Mouse (Mus musculus): ENCODE results near the gene Phf13.
"Not testable (repeated sequence)": the region's sequence is repeated elsewhere in the genome, so short reads cannot be mapped to it uniquely, and the experiment has no call there.

Phf13 gene

GRCm38 (mm10) chr4:151996173-151996950 lies at the start of gene Phf13:
Phf13 (minus strand) TSS chr4:151996258.
- DNase-seq: peak; percentile 99

- DNase-seq: peak in 1 of 2 experiments; percentile 38
Measured at GRCm38 (mm10) chr4:152044609-152045008, 48.6 kb upstream of the Phf13 start.

GRCm38 (mm10) chr4:152043171-152043570 lies 47.1 kb upstream of the Phf13 start:
- no peak for DNase-seq

- DNase-seq: peak; percentile 16 to 35
Measured at GRCm38 (mm10) chr4:152041924-152042641, 46.0 kb upstream of the Phf13 start.

- DNase-seq: peak in 1 of 2 experiments; percentile 37
Measured at GRCm38 (mm10) chr4:152039831-152040310, 43.8 kb upstream of the Phf13 start.

- peak; percentile 95 to 97 for DNase-seq
Measured at GRCm38 (mm10) chr4:152038985-152039830, 43.1 kb upstream of the Phf13 start, which contains the start of gene Nol9. Nol9 (plus strand) TSS chr4:152039321.

GRCm38 (mm10) chr4:152038225-152038984 lies 42.3 kb upstream of the Phf13 start, which contains the start of gene Tas1r1:
Tas1r1 (minus strand) TSS chr4:152038568.
- DNase-seq: no peak

GRCm38 (mm10) chr4:152036464-152036863 lies 40.4 kb upstream of the Phf13 start:
- not testable (repeated sequence) for DNase-seq

GRCm38 (mm10) chr4:152032922-152033321 lies 36.9 kb upstream of the Phf13 start:
- no peak for DNase-seq

- peak in 1 of 2 experiments; percentile 56 for DNase-seq
Measured at GRCm38 (mm10) chr4:152029997-152030396, 33.9 kb upstream of the Phf13 start.

- DNase-seq: peak; percentile 52
Measured at GRCm38 (mm10) chr4:152029087-152029486, 33.0 kb upstream of the Phf13 start.

- DNase-seq: no peak
Measured at GRCm38 (mm10) chr4:152028456-152028855, 32.4 kb upstream of the Phf13 start.

- DNase-seq: peak; percentile 96 to 98
Measured at GRCm38 (mm10) chr4:152027524-152027923, 31.5 kb upstream of the Phf13 start, which contains the start of gene Zbtb48. Zbtb48 (minus strand) TSS chr4:152027671.

- peak; percentile 60 to 72 for DNase-seq
Measured at GRCm38 (mm10) chr4:152026751-152027508, 30.9 kb upstream of the Phf13 start.

GRCm38 (mm10) chr4:152024525-152024924 lies 28.5 kb upstream of the Phf13 start:
- DNase-seq: no peak

- DNase-seq: no peak
Measured at GRCm38 (mm10) chr4:152022506-152022905, 26.4 kb upstream of the Phf13 start.

GRCm38 (mm10) chr4:152021568-152022097 lies 25.6 kb upstream of the Phf13 start:
- no peak for DNase-seq

GRCm38 (mm10) chr4:152020024-152020423 lies 24.0 kb upstream of the Phf13 start:
- DNase-seq: no peak

- no peak for DNase-seq
Measured at GRCm38 (mm10) chr4:152019073-152019472, 23.0 kb upstream of the Phf13 start.

GRCm38 (mm10) chr4:152013036-152013813 lies 17.2 kb upstream of the Phf13 start:
- DNase-seq: no peak

Data from kidney, postnatal 4 days (tissue).